8 mouse cellular contexts compared by ENCODE assay signal in the genomic region with DNA sequence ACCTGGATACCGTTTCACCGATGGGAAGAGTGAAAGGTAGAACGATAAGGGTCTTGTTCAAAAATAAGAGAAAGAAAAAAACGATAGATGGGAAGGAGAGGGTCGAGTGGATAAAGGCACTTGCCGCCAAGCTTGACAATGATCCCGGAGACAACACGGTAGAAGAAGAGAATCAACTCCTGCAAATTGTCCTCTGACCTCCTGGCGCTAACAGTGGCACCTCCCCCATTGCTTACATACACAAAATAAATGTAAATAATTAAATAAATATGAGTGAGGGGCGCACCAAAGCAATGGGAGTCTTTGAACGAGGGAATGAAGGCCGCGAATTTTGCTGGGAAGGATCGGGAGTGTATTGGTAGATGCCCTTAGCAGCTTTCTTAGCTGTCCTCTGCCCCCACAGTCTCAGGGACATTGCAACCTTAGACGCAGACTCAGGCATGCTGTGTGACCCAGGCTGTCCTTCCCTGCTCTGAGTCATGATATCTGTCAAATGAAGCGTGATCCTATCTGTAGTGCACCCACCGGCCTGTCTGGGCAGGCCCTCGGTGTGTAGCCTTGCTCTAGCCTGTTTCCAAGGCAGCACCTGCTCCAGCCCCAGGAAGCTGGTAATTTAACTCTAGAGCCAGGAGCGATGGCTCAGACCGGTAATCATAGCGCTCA. TPM values are rescaled to one million over a fixed set of nuclear protein-coding genes. Genes with fewer than 3 reads are reported as not detected.
DNase-seq lines count a peak whose midpoint lies in the region; ATAC-seq and TF ChIP-seq lines count a peak whose summit lies in the region.

No protein-coding gene starts in this region.

- peak overlapping the region; percentile 45; the same call in 1 of the 2 replicates for H3K9ac ChIP-seq in intestine, embryonic 15.5 days
- peak overlapping the region; percentile 55 for H3K9ac ChIP-seq in neural tube, embryonic 15.5 days (replicated peaks)

- H3K4me3 ChIP-seq in layer of hippocampus, adult 2 months: peak overlapping the region; percentile 73
- peak overlapping the region; percentile 69 for H3K4me3 ChIP-seq in intestine, embryonic 15.5 days (replicated peaks)
- peak overlapping the region; percentile 49 for H3K4me3 ChIP-seq in neural tube, embryonic 15.5 days (replicated peaks)

- no peaks in the 10 kb centered on the region for H3K9me3 ChIP-seq in intestine, embryonic 15.5 days
- no peaks in the 10 kb centered on the region for H3K9me3 ChIP-seq in neural tube, embryonic 15.5 days (replicated peaks)

- peaks cover 30% of the 10 kb centered on the region for H3K4me1 ChIP-seq in intestine, embryonic 15.5 days (replicated peaks)
- peaks cover 29% of the 10 kb centered on the region for H3K4me1 ChIP-seq in neural tube, embryonic 15.5 days

- no peak for DNase-seq in layer of hippocampus, adult 2 months (ENCODE audit: low spot score in 2 of 2)
- DNase-seq in layer of hippocampus, adult 11-12 months (ENCODE audit: low spot score): no peak
- DNase-seq in Muller cell, postnatal 12 days (ENCODE audit: inconsistent ontology term): peak; percentile 71
- DNase-seq in cerebellum, postnatal 25 days: peak; percentile 79 to 80
- DNase-seq in yolk sac, embryonic 10.5 days (ENCODE audit: low spot score): no peak
- DNase-seq in T-cell, adult 2 months (ENCODE audit: low spot score): no peak

- TF ChIP-seq CTCF in layer of hippocampus, adult 2 months (conservative IDR thresholded peaks at IDR 0.05): no peak

- H3K4me2 ChIP-seq in intestine, embryonic 15.5 days (replicated peaks): peak overlapping the region; percentile 96
- peak overlapping the region; percentile 94 for H3K4me2 ChIP-seq in neural tube, embryonic 15.5 days

- no peaks in the 10 kb centered on the region for H3K36me3 ChIP-seq in intestine, embryonic 15.5 days
- H3K36me3 ChIP-seq in neural tube, embryonic 15.5 days: no peaks in the 10 kb centered on the region

- H3K27me3 ChIP-seq in intestine, embryonic 15.5 days (replicated peaks): no peaks in the 10 kb centered on the region
- peaks cover 43% of the 10 kb centered on the region for H3K27me3 ChIP-seq in neural tube, embryonic 15.5 days (replicated peaks)

- no peak for ATAC-seq in intestine, embryonic 15.5 days
- ATAC-seq in neural tube, embryonic 15.5 days (ENCODE audit: low FRiP score): no peak

- WGBS in intestine, embryonic 15.5 days: 14% methylated on average over 21 of the region's 21 CpGs
- 8% methylated on average over 21 of the region's 21 CpGs for WGBS in neural tube, embryonic 15.5 days

- H3K27ac ChIP-seq in layer of hippocampus, adult 2 months: no peak overlapping the region; the same call in 1 of the 2 replicates
- H3K27ac ChIP-seq in intestine, embryonic 15.5 days: no peak overlapping the region
- H3K27ac ChIP-seq in neural tube, embryonic 15.5 days (replicated peaks): no peak overlapping the region

RNA-seq across cellular contexts. Expression of a gene that starts 0.5 kb away (rescaled TPM):
- 1 to 10 TPM; 2.0 to 3.0 TPM for total RNA-seq in layer of hippocampus, adult 2 months (2021)
- 15.9 and 18.6 TPM in 2 replicates for polyA plus RNA-seq in intestine, embryonic 15.5 days (2015; fragmentation: Nextera tagmentation; extraction: Ambion mirVana)
- polyA plus RNA-seq in neural tube, embryonic 15.5 days (2015; fragmentation: Nextera tagmentation; extraction: Ambion mirVana): 2.4 and 7.9 TPM in 2 replicates

Comparison
In these comparisons a context has a peak if more than half of its experiments do, and no peak if none do; other contexts are left out.
1. DNase-seq: peak in Muller cell, postnatal 12 days (single experiment) and cerebellum, postnatal 25 days (2 of 2); none in layer of hippocampus, adult 2 months (0 of 2), layer of hippocampus, adult 11-12 months (single experiment), yolk sac, embryonic 10.5 days (single experiment) and T-cell, adult 2 months (single experiment).
2. Peak in every context shown above with its lines, with median percentiles within 50 percentile points of each other: H3K4me3 ChIP-seq.